Mouse (Mus musculus) right cerebral cortex, postnatal 25 days (tissue): ENCODE results near the gene Ifrd1.

Experiments used
- DNase-seq: peaks from one replicate; pipeline ENCODE4 v3.0.0; 2022

The Ifrd1 gene

DNA sequence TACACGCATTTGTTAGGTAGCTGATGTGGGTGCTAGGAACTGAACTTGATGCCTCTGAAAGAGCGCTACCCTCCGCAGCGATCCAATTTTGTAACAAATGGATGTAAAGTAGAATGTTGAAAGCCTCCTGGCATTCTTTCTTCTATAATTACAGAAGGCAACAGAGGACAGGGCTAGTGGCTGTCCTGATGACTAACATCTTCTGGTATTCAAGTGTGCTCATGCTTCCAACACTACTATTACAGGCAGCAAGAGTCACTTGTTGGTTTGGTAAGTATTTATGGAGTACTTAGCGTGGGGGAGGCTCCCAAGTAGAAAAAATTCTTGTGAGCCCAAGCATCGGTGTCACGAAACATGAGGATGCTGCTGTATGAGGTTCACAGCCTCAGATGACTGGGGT lies 9.1 kb downstream of the Ifrd1 start:
- DNase-seq: no peak

DNA sequence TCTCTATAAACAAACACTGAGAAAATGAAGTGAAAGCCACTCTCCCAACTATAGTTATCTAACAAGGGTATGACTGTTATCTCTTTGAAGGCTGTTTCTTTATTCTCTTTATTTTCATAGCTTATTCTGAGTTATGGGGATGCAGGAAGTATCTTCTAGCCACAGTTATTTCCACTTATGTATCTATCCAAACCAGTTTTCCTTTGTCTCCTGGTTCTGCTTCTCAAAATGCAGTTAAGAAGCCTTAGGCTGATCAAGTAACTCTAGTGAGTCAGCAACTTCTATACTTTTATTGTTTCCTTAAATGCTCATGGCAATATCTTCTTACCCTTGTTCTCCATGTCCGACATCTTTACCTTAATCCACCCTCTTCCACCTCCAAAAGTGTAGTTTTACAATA lies 16.1 kb downstream of the Ifrd1 start:
- no peak for DNase-seq

DNA sequence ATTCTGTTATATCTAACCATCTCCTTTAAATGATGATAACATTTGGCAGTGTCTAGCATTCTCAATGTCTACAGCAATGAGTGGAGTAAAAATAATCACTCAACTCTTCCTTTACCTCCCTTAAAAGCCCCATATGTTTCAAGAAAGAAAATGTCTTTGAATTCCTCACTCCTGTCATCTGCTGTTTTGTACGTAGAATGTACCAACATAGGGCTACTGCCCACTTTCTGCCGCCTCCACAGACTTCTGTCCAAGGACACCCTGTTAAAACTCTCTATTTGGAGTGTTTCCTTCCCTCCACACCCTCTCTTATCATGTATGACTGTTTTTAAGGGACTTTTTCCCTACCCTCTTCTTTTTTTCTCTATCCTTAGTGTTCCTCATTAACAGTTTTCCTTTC lies 16.7 kb downstream of the Ifrd1 start:
- peak; percentile 43 for DNase-seq

DNA sequence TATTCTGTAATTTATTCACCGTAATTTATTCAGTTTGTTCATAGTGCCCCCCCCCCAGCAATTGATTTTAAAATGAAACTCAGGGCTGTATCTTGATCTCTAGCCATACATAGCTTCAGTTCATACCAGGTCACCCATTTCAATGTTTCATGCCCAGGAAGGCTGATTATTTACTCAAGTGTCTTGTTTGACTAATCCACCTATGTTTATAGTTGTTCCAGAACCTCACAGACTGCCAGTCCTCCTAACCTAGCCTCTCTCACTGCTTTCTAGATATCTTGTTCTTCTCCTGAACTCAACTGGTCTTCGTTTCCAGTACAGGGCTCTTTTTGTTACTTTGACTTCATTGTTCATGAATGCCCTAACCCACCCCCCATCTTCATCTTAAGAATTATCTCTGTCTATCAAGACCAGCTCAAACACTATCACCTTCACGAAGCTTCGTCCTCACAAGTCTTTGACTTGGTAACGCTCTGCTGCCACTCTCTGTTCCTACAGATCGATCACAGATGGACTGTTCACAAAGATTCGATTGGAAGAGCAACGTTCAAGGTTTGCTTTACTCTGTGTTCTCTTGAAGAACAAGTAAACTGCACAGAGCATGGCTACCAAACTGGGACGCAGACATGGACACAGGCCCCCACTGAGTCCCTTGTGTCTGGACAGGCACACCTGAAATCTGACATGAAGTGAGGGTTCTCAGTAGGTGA lies 24.0 kb downstream of the Ifrd1 start:
- DNase-seq: no peak

DNA sequence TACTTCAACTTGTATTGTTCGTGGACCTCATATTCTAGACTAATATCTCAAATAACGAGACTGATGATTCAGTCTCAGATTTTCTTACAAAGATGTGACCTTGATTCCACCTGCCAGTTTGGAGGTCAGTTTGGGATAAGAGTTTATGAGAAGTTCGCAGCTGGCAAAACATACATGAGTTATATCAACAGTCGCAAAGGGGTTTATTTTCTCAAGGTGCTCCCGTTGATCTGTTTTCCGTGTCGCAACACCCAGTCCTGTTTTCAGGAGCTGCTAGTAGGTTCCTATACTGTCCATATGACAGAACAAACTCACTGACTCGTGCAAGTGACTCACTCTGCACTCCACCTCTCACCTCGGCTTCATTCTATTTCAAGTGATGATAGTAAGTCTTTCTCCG lies 24.6 kb downstream of the Ifrd1 start:
- no peak for DNase-seq

DNA sequence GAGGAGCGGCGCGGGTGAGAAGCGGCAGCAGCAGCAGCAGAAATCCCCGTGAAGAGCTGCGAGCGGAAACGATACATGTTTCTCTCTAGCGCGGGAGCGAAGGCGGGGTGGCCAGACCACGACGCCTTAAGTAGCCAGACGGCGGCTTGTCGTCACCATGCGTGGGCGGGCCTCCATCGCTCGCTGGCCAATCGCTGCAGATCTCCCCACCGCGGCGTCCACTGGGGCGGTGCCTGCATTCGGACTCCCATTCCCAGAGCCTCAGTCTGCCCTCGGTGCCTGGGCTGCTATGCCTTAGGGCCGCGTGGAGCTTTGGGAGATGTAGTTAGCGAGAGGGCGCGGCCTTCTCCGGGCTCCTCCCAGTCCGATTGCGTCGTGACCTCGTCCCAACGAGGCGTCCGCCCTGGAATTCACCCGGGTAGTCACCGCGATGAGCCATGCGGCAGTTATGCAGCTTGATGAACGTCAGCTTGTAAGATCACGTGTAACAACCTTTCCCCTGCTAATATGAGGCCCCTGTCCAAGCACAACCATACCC lies 25.2 kb downstream of the Ifrd1 start:
- DNase-seq: peak; percentile 98

DNA sequence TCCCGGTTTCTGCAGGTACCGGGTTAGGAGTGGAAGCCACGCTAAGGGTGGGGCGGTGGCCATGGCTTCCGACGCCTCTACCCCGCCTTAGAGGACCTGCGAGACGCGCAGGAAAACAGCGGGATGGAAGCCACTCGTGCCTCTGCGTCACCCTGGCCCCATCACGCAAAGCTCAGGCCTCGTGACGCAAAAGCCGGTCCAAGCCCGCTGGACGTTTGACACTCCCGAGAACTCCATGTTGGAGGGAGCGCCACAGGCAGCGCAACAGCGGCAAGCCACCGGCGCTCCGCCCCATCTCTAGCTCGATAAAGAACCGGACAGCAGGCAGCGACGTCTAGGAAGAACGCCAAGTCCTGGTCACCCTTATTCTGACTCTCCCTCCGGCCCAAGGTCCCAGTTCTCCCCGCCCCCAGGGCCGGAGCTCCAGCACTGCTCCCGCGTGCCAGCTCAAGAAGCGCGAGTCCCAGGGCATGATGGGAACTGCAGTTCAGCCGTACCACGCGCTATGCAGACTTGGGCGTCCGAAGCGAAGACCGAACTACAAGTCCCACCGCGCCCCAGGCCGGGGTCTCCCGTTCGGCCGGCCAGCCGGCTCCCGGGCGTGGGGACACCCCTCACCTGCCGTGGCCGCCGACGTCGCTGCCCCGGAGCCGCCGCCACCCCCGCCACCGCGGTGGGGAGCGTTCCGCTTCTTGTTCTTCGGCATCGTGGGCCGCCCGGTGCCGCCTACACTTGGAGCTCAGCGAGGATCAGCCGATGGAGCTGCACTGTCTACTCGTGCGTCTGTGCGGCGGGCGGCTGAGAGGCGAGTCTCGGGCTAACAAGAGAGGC lies 25.8 kb downstream of the Ifrd1 start:
- DNase-seq: peak; percentile 95

DNA sequence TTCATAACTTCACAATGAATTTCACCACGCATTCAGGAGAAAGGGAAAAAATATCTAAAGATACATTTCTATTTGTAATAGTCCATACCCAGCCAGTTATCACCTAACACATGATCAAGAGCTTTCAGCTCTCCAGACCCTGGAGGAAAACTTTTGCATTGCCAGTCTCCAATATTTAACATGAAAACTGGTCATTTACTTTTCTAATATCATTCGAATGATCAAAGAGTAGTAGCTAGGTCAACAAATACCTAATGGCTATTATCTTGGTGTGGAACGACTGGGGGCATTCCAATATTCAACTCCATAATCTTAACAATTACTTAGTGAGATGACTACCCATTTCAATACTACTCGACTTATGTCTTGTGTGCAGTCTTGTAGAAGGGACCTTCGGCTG lies 26.7 kb downstream of the Ifrd1 start:
- DNase-seq: no peak

GRCm38 (mm10) chr12:40220896-40221295 lies 27.4 kb downstream of the Ifrd1 start:
- DNase-seq: no peak

DNA sequence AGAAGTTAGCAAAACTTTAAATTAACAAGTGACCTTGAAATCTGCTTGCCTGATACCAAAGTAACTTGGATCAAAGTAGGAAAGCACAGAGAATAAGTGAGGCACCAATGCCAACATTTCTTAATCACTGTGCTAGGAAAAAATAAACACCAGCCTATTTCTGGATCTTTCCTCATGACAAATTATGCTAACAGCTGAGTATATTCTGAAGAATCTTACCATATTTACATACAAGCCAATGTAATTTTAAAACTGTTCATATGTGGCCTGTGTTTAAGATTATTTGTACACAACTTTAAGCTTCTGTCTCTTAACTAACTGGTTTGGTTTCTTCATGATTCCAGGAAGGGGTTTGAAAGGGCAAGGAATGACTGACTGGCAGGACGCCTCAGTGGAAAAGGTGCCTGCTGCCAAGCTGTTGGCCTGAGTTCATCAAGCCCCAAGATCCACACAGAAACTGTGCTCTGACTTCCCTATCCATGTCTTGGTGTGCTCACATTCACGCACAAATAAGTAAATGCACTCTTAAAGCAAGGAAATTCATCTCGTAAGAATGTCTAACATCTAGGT lies 28.2 kb downstream of the Ifrd1 start:
- no peak for DNase-seq

GRCm38 (mm10) chr12:40218430-40218945 lies 29.8 kb downstream of the Ifrd1 start:
- DNase-seq: no peak

- DNase-seq: no peak
Measured at GRCm38 (mm10) chr12:40217776-40218175, 30.5 kb downstream of the Ifrd1 start.

- DNase-seq: no peak
Measured at GRCm38 (mm10) chr12:40214888-40215876, 33.1 kb downstream of the Ifrd1 start.

- DNase-seq: no peak
Measured at GRCm38 (mm10) chr12:40209049-40209448, 39.3 kb downstream of the Ifrd1 start.

DNA sequence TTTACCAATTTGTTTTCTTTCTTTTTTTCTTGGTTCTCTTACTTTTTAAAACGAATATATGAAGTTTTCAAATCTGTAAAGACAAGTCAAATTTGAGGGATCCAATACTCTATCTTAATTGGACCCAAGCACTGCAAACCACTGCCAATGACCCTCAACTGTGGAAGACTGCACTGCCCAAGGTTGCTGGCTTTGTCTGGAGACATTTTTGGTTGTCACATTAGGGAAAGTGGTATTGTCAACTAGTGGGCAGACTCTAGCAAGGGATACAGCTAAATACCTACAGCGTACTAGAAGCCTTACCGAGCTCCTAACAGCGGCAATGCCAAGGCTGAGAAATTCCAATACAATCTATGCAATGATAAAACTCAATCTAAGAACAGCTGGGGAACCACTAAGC lies 40.4 kb downstream of the Ifrd1 start:
- no peak for DNase-seq

DNA sequence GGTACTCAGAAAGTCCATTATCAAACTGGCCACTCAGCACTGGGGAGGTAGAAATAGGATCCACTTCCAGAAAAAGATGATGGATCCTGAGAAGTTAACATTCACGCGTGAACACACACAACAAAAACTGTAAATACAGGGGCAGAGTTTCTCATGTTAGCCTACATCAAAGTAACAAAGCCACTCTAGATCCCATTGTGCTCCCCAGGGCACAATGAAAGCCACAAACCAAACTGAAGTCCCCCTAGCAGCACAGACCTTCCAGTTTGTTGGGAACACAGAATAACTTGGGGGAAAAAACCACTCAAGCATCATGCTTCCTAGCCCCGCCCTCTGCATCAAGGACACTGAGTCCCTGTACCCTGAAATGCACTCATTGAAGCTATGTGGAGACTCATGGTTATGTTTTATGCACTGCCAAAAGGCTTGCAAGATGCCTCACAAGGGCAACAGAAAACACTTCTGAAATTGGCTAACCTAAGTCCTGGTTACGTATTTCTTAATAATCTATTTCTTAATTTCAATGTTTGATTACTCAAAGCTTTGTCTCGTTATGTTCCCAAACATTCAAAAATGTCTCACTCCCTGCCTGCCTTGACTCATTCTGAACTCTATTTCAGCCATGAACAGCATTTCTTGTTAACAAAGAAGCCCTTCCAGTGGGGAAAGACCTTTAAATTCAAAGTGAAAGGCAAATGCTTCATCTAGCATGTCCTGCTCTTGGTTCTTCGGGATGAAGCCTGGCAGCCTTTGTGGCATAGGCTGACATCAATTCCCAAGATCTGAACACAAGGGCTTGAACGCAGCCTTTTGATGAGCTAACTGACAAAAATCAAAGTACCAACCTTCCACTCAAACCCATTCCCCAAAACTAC lies 45.9 kb downstream of the Ifrd1 start:
- no peak for DNase-seq

DNA sequence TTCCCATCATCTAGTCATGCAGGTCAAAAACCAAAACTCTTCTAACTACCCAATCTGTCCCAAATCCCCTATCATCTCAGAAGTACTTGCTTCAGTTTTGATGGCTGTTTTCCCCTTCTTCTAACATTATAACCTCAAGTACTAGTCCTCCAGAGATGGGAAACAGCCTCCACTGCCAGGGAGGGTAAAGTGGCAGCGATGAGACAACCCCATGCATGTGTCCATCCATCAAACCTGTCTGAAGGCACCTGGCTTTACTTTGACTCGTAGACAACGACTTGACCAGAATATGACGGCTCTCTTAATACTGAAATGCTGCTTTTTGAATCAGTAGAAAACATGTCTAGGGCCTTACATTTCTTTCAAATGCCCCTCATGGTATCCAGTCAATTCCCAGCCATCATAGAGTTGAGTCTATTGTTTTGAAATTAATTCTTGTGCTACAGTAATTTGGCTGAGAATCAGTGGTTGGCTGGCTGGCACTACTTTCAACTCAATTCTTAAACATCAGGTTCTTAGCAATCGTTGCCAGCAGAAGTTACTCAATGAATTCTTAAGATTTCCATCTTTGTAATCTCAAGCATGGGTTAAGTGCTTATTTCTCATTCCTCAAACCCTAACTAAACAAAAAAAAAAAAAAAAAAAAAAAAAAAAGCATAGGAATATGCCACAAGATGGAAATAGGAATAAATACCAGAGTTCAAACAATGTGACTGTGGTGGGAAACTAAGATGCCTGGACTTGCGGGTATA lies 47.6 kb downstream of the Ifrd1 start:
- no peak for DNase-seq

- peak; percentile 69 for DNase-seq
Measured at GRCm38 (mm10) chr12:40199795-40200402, 48.4 kb downstream of the Ifrd1 start.

- DNase-seq: peak; percentile 20
Measured at GRCm38 (mm10) chr12:40199302-40199701, 49.0 kb downstream of the Ifrd1 start, which contains the start of gene Lsmem1. Lsmem1 (minus strand) TSS chr12:40199490.

- no peak for DNase-seq
Measured at GRCm38 (mm10) chr12:40198427-40198826, 49.9 kb downstream of the Ifrd1 start.
